Mouse (Mus musculus) T-helper 1 cell (primary cell): ENCODE results near the gene Il33.

Source experiments
- in situ Hi-C: fragments of 300-600 bp; cut with MboI, MseI; formaldehyde crosslinking; loops from one replicate; pipeline ENCODE4 v1.15.1; 2025; ENCODE audit warnings: high pct_unique_total_duplicates

Il33 gene

DNA sequence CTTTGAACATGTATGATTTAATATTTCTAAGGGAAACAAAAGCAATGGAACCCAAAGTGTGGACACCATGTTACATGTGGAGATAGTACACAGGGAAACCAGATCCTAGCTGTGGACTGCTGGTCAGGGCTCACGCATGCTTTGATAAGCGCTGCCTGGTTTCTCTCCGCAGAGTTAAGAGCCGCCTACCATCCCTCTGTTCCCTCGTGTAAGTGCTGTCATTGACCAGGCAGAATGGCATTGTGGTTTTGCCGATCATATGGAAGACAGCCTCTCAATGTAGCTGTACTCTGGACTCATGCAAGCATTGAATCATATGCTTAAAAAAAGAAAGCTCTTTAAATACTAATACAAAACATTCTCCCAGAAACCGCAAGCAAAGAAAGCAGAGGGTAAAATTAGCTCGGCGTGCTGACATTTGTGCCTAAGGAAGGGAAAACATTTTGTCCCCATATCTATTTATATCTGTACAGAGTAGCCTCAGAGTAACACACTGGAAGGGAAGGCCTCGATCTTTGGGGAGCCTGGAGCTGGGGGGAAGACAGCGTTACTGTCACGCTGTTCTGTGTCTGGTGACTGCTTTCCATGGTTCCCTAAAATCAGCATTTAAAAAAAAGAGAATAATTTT, 61.7 kb downstream of the Il33 start:
- in situ Hi-C loops = no loop called here

GRCm38 (mm10) chr19:30000406-30001365, 75.8 kb downstream of the Il33 start:
- in situ Hi-C loops = no loop called here

DNA sequence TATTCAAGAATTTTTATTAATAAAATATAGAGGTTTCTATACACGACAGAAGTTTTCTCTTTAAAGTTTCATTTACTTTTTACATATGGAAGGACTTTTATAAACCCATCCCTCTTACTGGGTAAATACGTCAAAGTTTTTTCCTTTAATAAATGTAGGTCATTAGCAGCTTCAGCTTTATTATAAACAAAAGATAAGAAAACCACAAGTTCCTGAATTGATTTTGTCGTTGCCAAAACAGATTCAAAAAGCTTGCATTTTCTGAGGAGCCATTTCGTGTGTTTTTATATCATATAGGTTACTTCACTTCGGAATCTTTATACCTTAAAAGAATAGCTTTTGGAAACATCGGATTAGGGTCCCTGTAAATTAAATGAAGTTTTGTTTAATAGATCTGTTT, 76.6 kb downstream of the Il33 start:
- in situ Hi-C loops = no loop called here

GRCm38 (mm10) chr19:30003621-30004020, 78.7 kb downstream of the Il33 start, which contains the start of gene Trpd52l3:
Gene Trpd52l3, plus strand, starts transcription at chr19:30003790.
- in situ Hi-C loops = no loop called here

DNA sequence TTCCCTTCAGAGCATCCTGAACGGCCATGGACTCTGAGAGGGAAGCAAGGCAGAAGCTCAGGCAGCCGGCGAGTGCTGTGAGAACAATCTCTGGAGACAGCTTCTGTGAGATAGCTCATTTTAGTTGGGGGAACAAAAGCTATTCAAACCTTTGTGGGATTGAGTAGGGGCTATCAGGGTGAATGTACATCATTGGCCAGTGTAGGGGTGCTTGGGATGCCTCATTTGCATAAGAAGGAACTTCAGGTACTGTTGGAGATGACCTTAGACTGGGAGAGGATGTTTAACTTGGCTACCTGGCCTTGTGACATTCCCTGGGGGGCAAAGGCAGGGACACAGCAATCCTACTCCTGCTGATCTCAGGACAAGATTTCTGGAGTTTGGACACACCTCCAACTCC, 81.5 kb downstream of the Il33 start:
- in situ Hi-C loops = no loop called here
